Mouse (Mus musculus) lung, postnatal 0 days (tissue): Measurements from ENCODE around the gene Dlgap1.

Experiments used
- CTCF ChIP-seq: IDR thresholded peaks from 2 replicates; pipeline ENCODE4 v1.5.1; 2016; ENCODE audit warnings: antibody characterized with exemption, mild to moderate bottlenecking
- EP300 ChIP-seq: IDR thresholded peaks from 2 replicates; pipeline ENCODE4 v1.6.1; 2016; ENCODE audit warnings: antibody characterized with exemption, mild to moderate bottlenecking, control low read depth

GRCm38 (mm10) chr17:70722146-70722545 is 753.3 kb downstream of the Dlgap1 start:
- TF ChIP-seq CTCF (no peak), EP300 (no peak)
